Mouse (Mus musculus) liver, postnatal 0 days (tissue): ENCODE results near the gene Cux1.

Experiments used
- CTCF ChIP-seq: sonication (generic); IDR thresholded peaks from 2 replicates; pipeline ENCODE4 v1.5.1; 2016; ENCODE audit warnings: antibody characterized with exemption, low read depth
- EP300 ChIP-seq: IDR thresholded peaks from 2 replicates; pipeline ENCODE4 v1.6.1; 2016; ENCODE audit warnings: antibody characterized with exemption, low read depth, mild to moderate bottlenecking

- TF ChIP-seq CTCF = no peak
- no peak for TF ChIP-seq EP300
Measured at GRCm38 (mm10) chr5:136240381-136240780, 326.9 kb downstream of the Cux1 start.
